Mouse (Mus musculus): ENCODE data around the gene Gm20716. TPM values are rescaled to one million over a fixed set of nuclear protein-coding genes. Genes with fewer than 3 reads are reported as not detected.

The Gm20716 gene
- 10 to 100 TPM; 24.7 to 35.6 TPM for polyA plus RNA-seq (2017; shearing (Covaris generic))

DNA sequence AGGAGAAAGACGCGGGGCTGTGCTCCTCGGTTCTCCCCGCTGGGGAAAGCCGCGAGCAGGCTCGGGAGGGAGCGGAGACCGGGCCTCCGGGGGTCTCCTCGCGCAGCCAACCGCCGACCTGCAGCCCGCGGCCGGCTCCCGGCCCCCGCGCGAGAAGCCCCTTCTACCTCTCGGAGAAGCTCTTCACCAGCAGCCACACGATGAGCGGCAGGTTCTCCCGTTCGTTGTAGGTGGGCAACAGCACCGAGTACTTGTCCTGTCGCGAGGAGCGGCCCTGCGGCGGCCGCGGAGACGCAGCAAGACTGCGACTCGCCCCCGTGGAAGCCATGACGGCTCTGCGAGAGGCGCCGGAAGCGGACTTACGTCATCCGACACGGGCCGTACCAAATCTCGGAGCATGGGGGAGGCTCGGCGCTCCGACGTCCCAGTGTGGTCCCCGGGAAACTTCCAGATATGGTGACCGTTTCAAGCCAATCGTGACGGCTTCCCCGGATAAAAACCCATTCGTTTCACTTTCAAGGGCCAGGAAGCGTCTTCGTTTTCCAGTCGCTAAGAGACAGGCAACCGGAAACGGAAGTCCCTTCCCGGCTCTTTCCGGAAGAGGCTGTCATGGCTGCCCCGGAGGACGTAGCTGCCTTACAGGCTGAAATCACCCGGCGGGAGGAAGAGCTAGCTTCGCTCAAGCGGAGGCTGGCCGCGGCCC, at the start of gene Gm20716, which contains the start of the genes Dpm1 and Mocs3:
TSS of gene Gm20716 (minus strand) at position 339 of the 703 bp plus-strand sequence.
TSS of gene Dpm1 (minus strand) at position 566 of the 703 bp plus-strand sequence.
TSS of gene Mocs3 (plus strand) at position 597 of the 703 bp plus-strand sequence.
- peak; percentile 88 for ATAC-seq

- ATAC-seq, result no peak
These were observed 44.3 kb upstream of the Gm20716 start for GRCm38 (mm10) chr2:168274374-168274935.

DNA sequence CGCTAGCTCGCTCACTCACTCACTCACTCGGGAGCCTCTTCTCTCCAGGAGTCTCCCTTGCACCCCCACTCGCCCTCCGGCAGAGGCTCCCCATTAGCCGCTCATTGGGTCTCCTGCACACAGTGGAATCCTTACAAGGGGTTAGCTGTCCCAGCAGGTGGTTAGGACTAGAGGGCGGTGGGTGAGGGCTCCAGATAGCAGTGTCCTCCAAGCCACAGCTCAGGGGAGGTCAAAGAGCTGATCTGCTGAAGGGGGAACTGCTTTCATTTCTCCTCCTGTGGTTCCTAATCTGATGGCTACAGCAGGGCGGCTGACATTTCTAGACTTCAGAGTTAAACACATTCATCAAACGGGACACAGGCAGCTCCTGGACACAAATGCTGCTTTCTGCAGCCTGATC, 43.2 kb upstream of the Gm20716 start:
- ATAC-seq, result no peak

DNA sequence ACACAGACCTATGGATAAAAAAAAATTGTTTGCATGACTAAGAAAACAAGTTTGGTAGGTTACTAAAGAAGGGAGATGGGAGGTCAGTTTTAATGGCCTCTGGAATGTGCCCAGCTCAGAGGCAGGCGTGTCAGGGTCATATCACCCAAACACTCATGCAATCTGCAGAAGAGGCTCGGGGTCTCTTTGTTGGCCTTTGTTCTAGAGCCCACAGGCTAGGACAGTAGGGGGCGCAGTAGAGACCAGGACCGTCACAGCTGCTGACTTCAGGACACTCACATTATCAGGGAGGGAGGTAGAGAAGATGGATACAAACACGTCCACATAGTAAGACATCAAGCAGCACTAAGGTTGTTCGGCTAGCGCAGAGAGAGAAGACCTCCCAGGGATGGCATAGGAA, 37.9 kb upstream of the Gm20716 start:
- ATAC-seq, result no peak

DNA sequence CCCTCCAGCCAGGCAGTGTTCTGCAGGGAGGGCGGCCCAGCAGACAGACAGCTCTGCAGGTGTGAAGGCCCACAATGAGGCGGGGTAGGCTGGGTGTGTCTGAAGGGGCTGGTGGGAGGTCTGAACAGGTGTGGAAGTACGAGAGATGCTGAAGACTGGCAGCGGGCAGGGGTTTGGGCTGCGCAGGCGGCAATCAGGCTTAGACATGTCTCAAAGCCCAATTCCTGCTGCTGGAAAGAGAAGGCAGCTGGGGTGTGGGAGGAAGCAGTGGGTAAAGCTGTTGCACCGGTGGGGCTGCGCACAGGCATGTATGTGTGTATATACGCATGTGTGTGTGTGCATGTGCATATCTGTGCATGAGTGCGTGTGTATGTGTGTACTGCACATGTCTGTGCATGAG, 30.7 kb upstream of the Gm20716 start:
- no peak for ATAC-seq

- ATAC-seq, result no peak
These were observed 30.0 kb upstream of the Gm20716 start for GRCm38 (mm10) chr2:168260124-168260523.

DNA sequence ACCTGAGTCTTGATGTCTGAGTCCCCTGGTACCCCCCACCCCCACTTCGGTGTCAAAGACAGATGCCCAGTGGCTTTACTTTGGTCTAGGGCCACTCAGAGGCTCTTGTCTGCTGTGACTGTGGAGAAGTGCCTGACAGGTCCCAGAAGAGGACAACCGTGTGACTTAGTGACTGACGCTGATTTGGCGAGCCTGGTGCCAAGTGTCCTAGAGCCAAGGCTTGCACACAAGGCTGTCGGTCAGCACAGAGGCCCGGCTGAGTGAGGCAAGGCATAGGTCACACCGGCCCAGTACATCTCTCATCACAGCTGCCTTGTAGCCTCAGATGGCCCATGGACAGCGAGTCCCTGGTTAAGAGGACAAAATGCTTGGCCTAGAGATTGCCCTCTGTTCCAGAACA, 28.9 kb upstream of the Gm20716 start:
- ATAC-seq, result no peak

- ATAC-seq, result no peak
These were observed 27.0 kb upstream of the Gm20716 start for GRCm38 (mm10) chr2:168257188-168257587.

GRCm38 (mm10) chr2:168256506-168256905, 26.3 kb upstream of the Gm20716 start:
- ATAC-seq, result no peak

DNA sequence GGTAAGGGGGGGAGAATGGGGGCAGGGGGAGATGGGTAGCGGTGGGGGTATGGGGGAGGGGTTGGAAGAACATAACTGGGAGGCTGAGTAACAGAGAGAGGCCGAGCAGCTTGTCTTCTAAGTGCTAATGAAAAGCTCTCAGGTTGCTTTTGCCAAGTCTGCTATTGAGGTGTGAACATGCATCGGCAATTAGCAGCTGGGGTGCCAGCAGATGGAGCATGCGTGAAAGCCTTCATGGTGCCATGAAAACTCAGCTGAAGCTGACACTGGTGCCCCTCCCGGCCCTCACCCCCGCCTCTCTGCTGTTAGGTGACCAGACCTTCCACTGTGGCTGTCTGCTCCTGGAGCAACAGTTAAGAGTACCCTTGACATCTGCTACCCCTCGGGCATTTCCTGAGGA, 23.7 kb upstream of the Gm20716 start:
- no peak for ATAC-seq

DNA sequence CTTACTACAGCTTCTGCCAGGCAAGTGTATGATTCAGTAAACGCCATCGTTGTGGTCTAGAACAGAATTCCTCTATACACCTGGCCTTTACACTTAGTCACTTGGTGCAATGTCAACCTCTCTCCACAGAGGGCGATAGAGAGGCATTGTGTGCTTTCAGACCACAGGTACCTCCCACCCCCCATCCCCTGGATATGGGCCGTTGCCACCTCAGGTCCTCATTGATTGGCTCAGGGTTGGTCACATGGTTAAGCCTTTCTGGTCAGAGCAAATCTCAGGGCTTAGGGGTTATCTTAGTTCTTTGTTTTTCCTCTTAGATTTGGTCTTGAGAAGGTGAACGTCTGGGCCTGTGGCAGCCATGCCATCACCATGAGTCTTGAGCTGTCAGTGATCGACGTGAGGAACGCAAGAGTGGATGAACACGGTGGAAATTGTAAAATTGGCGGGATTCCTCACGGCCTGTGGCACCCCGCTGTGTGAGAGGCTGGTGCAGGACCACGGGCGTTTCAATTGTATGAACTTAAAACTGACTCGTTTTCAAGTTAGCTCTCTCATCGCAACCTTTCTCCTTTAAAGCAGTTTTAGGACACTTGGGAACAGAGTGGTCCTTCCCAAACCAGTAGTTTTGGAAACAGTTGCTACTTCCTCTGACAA, 22.6 kb upstream of the Gm20716 start:
- no peak for ATAC-seq

GRCm38 (mm10) chr2:168250270-168250669, 20.1 kb upstream of the Gm20716 start:
- peak; percentile 75 for ATAC-seq

- peak; percentile 51 for ATAC-seq
These were observed 18.7 kb upstream of the Gm20716 start for GRCm38 (mm10) chr2:168248856-168249245.

DNA sequence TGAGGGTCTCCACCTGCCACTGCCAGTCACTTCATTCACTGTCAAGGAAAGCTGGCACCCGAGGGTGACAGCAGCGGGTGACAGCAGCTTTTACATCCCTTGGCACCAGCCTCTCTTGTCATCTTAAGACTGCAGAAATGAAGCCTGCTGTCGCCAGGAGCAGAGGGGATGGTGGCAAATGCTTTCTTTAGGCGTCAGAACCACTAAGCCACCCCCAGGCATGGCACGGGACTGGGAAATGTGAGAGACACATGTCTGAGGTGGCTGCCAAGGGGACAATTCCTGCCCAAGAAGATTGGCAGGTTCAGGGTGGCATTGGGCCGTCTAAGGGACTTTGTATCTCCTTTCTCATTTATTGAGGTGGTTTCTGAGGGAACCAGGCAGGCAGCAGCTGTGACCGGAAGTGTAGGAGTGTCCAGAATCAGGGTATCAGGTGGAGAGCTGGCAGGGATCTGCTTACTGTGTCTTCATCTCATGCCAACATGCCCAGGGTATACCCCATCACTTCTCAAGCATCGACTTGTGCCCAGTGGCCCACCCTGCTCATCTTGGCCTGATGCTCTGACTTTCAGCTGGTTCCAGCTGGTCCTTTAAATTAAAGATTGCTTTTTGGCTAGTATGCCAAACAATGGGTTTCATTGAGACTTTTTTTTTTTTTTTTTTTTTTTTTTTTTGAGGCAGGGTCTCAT, 18.1 kb upstream of the Gm20716 start:
- ATAC-seq, result no peak

DNA sequence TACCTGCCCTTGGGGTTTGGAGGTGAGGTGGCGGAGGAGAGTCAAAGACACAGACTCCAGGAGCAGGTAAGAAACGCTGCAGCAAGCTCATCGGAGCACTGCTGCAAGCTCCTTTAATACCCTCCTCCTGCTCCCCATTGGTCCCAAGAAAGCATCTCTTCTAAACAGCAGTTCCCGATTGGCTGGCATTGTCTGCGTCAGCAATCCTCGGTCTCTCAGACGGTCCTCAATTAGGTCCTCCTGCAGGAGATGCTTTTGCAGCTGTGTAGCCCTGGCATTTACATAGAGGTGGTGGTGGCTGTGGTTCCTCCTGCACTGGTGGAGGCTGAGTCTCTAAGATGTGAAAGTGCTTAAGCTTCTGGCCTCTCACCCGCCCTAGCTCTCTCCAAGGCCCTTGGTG, 15.4 kb upstream of the Gm20716 start:
- ATAC-seq, result no peak

DNA sequence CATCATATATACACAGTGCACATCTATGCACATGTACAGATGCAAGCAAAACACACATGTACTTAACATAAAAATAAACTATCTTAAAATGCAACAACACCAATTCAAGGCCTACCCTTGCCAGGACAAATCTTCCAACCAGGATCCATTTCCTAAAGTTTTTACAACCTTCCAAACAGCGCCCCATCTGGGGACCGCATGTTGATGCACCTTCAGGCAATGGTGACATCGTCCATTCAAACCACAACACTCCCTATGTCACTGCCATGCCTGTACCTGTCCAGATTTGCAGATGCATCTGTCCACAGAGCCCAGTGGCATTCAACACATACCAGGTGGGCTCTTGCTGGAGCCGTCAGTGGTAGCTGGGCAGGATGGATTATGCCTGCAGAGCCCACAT, 13.1 kb upstream of the Gm20716 start:
- no peak for ATAC-seq

DNA sequence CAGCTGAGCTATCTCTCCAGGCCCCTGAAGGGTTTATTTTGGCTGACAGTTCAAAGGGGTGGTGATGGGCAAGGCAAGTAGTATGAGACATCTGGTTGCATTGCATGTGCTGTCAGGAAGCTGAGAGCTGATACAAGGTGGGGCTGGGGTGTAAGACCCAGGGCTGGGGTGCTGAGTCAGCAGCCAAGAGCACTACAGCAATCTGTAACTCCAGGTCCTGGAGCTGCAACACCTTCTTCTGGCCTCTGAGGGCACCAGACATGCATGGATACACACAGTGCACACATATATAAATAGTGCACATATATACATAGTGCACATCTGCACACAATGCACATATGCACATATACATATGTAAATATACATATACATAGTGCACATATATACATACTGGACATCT, 12.7 kb upstream of the Gm20716 start:
- no peak for ATAC-seq

DNA sequence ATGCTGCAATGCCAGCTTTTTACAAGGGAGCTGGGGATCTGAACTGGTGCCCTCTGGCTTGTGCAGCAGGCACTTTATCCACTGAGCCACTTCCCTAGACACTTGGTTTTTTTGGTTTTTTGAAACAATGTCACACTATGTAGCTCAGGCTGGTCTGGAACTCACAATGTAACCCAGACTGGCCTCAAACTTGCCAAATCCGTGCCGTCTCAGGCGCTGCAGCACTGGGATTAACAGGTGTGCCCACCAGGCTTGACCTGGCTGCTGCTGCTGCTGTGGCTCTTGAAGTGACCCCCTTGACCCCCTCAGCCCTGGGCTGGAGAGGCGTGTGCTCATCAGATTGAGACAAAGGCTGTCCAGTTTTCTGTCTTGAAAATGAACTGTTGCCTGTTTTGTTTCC, 8.2 kb upstream of the Gm20716 start:
- ATAC-seq, result no peak

DNA sequence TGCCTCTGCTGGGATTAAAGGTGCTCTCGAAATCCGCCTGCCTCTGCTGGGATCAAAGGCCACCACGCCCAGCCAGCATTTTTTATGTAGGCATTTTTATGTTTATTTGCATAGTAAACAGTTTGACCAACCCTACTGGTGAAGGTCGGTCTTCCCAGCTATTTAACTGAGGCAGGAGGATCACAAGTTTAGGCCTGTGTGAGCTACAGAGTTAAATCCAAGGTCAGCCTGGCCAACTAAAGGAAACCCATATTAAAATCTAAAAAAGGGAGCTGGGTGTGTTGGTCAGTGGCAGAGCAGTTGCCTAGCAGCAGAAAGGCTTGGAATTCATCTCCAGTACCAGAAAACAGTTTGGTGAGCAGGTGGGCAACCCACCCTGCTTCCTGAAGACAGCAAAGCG, 3.1 kb upstream of the Gm20716 start:
- no peak for ATAC-seq

- ATAC-seq, result no peak
These were observed 1.3 kb upstream of the Gm20716 start for GRCm38 (mm10) chr2:168231471-168231829.

DNA sequence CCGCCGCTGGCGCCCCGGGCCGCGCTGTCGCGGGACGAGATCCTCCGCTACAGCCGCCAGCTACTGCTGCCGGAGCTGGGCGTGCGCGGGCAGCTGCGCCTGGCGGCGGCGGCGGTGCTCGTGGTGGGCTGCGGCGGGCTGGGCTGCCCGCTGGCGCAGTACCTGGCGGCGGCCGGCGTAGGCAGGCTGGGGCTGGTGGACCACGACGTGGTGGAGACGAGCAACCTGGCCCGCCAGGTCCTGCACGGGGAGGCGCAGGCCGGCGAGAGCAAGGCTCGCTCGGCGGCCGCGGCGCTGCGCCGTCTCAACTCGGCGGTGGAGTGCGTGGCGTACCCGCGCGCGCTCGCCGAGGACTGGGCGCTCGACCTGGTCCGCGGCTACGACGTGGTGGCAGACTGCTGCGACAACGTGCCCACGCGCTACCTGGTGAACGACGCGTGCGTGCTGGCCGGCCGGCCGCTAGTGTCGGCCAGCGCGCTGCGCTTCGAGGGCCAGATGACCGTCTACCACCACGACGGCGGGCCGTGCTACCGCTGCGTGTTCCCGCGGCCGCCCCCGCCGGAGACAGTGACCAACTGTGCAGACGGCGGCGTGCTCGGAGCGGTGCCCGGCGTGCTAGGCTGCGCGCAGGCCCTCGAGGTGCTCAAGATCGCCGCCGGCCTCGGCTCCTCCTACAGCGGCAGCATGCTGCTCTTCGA, 758 bp upstream of the Gm20716 start:
- ATAC-seq, result peak; percentile 36

DNA sequence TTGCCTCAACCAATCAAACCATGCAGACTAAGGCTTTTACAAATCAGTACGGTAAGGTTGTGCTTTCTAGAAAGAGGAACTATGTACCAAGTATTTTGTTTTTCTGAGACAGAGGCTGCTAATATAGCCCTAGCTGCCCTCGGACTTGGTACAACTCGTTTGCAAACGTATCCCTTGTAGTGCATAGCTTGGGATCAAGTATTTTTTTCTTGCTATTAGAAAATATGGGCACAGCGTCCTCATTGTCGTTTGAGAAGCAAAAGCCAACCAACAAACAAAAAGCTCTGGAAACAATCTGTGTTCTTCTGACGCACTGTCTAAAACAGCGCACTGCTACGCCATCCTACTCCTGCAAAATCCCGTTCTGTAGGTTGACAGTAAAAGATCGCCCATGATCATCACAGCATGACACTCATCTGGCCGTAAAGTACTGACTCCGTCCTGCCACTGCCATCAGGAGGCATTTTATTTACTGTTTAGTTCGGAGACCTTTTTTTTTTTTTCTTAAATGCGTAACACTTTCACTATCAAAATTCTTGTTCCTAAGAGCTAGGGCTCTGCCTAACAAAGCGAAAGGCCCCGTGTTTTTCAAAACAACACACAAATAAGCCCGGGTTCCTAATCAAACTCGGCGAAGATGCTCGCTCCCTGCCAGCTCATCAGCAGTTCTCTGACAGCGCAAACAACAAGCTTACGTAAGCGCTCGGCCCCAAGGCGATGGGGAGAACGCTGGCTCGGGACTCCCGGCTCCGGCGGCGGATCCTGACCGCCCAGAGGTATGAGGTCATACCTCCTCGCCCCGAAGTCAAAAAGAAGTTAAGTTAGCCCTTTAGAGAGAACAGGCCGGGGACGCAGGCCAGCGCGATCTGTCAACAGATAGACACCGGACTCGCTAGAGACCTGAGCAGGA, 793 bp downstream of the Gm20716 start:
- peak; percentile 19 for ATAC-seq

Data from CD4-positive, CD25-positive, alpha-beta regulatory T cell, adult 4 months (primary cell).